Mouse (Mus musculus) thymus, postnatal 10 days (tissue): Measurements from ENCODE around the gene Fgf4.

ENCODE experiments used
- DNase-seq, 2 experiments: peaks; one replicate each; pipeline ENCODE4 v3.0.0; 2021; ENCODE audit warnings: low spot score in 2 of 2

Fgf4 gene

GRCm38 (mm10) chr7:144911121-144911520, 64.0 kb downstream of the Fgf4 start:
- no peak for DNase-seq

- no peak for DNase-seq
Observed at GRCm38 (mm10) chr7:144912897-144913296, 65.7 kb downstream of the Fgf4 start.

GRCm38 (mm10) chr7:144914296-144914947, 67.3 kb downstream of the Fgf4 start:
- DNase-seq = no peak
